Mouse (Mus musculus) myocyte (in vitro differentiated cells): ENCODE results near the gene Spaca6. TPM values are rescaled to one million over a fixed set of nuclear protein-coding genes. Genes with fewer than 3 reads are reported as not detected.
A peak's percentile ranks its signal among the peaks of the same experiment; 100 is the strongest.

Experiments used
- H3K27me3 ChIP-seq: one replicate; pipeline ENCODE4 v1.6.1; 2011; ENCODE audit not compliant: control insufficient read depth, insufficient read depth, insufficient read length
- H3K36me3 ChIP-seq: one replicate; pipeline ENCODE4 v1.6.1; 2011; ENCODE audit not compliant: control insufficient read depth, insufficient read depth
- H3K4me2 ChIP-seq: one replicate; pipeline ENCODE4 v1.6.1; 2011; ENCODE audit warnings: low read depth, control low read depth
- H3K4me3 ChIP-seq: one replicate; pipeline ENCODE4 v1.5.1; 2011; ENCODE audit warnings: mild to moderate bottlenecking, control low read depth, moderate library complexity
- H3K79me2 ChIP-seq: one replicate; pipeline ENCODE4 v1.6.1; 2011; ENCODE audit not compliant: control insufficient read depth, insufficient read depth
- H3ac ChIP-seq: one replicate; pipeline ENCODE4 v1.6.1; 2011; ENCODE audit not compliant: control insufficient read depth, insufficient read length
- CEBPB ChIP-seq: IDR thresholded peaks from 2 replicates; pipeline ENCODE4 v1.6.1; 2011; ENCODE audit warnings: mild to moderate bottlenecking, moderate library complexity; ENCODE audit not compliant: poor library complexity, insufficient read depth, severe bottlenecking
- E2F4 ChIP-seq: IDR thresholded peaks from one replicate; pipeline ENCODE4 v1.6.1; 2011; ENCODE audit warnings: mild to moderate bottlenecking, control low read depth, moderate library complexity; ENCODE audit not compliant: insufficient read depth
- MAX ChIP-seq: IDR thresholded peaks from one replicate; pipeline ENCODE4 v1.6.1; 2011; ENCODE audit warnings: low read depth, mild to moderate bottlenecking, control low read depth
- MYOD1 ChIP-seq, 3 experiments: IDR thresholded peaks; one replicate each; pipeline ENCODE4 v1.6.1; 2011; ENCODE audit warnings: control low read depth in 2 of 3, low read depth in 2 of 3, mild to moderate bottlenecking in 2 of 3, moderate library complexity in 1 of 3; ENCODE audit not compliant: insufficient read length in 2 of 3, control insufficient read depth in 1 of 3
- MYOG ChIP-seq, 3 experiments: IDR thresholded peaks; one replicate each; pipeline ENCODE4 v1.6.1; 2011; ENCODE audit warnings: control low read depth in 2 of 3, low read depth in 2 of 3, mild to moderate bottlenecking in 2 of 3; ENCODE audit not compliant: insufficient read length in 2 of 3, control insufficient read depth in 1 of 3, insufficient read depth in 1 of 3
- POLR2A ChIP-seq: IDR thresholded peaks from one replicate; pipeline ENCODE4 v1.6.1; 2011; ENCODE audit warnings: low read depth, mild to moderate bottlenecking, control low read depth, moderate library complexity; ENCODE audit not compliant: insufficient read length
- POLR2AphosphoS2 ChIP-seq: IDR thresholded peaks from one replicate; pipeline ENCODE4 v1.6.1; 2011; ENCODE audit warnings: low read depth, control low read depth; ENCODE audit not compliant: insufficient read length
- REST ChIP-seq: IDR thresholded peaks from one replicate; pipeline ENCODE4 v1.6.1; 2011; ENCODE audit warnings: mild to moderate bottlenecking, control low read depth, moderate library complexity; ENCODE audit not compliant: insufficient read depth, insufficient read length
- SRF ChIP-seq: IDR thresholded peaks from one replicate; pipeline ENCODE4 v1.6.1; 2011; ENCODE audit warnings: low read depth; ENCODE audit not compliant: control insufficient read depth, insufficient read length
- TCF12 ChIP-seq: IDR thresholded peaks from one replicate; pipeline ENCODE4 v1.6.1; 2011; ENCODE audit warnings: mild to moderate bottlenecking, control low read depth; ENCODE audit not compliant: poor library complexity, insufficient read depth, severe bottlenecking
- TCF3 ChIP-seq: IDR thresholded peaks from one replicate; pipeline ENCODE4 v1.6.1; 2011; ENCODE audit warnings: low read depth, control low read depth; ENCODE audit not compliant: insufficient read length
- USF1 ChIP-seq: IDR thresholded peaks from one replicate; pipeline ENCODE4 v1.6.1; 2011; ENCODE audit warnings: low read depth, mild to moderate bottlenecking, control low read depth, moderate library complexity
- polyA plus RNA-seq: library from polyadenylated mRNA; unstranded; fragments of >200 nt; fragmentation: generic; extraction: Trizol; gene quantifications from one replicate; pipeline ENCODE4 v1.2.1, GENCODE M21; 2012; ENCODE audit warnings: missing spikeins

The Spaca6 gene
- polyA plus RNA-seq, 1 experiment: 5.2 TPM

- peaks cover 22% of the 10 kb centered on the region for H3K36me3 ChIP-seq
- peak overlapping the region; percentile 79 for H3ac ChIP-seq
- no peaks in the 10 kb centered on the region for H3K27me3 ChIP-seq
- H3K79me2 ChIP-seq: peaks cover 81% of the 10 kb centered on the region
- peak overlapping the region; percentile 78 for H3K4me2 ChIP-seq
- no peak for TF ChIP-seq TCF3
- no peak for TF ChIP-seq POLR2A
- TF ChIP-seq CEBPB: no peak
- TF ChIP-seq USF1: no peak
- TF ChIP-seq SRF: no peak
- TF ChIP-seq TCF12: no peak
- no peak for TF ChIP-seq MAX
- no peak for TF ChIP-seq REST
- TF ChIP-seq MYOG (IDR thresholded peaks at IDR 0.05; ENCODE audit: control insufficient read depth in 1 of 3, insufficient read depth in 1 of 3, insufficient read length in 2 of 3, low read depth in 2 of 3): no peak
- TF ChIP-seq E2F4: no peak
- no peak for TF ChIP-seq POLR2AphosphoS2
- H3K4me3 ChIP-seq: peak overlapping the region; percentile 98
Observed at GRCm38 (mm10) chr17:17829052-17829785, 2.3 kb downstream of the Spaca6 start.

GRCm38 (mm10) chr17:17829816-17830535, 3.0 kb downstream of the Spaca6 start:
- Histone ChIP-seq H3K36me3 (peaks cover 22% of the 10 kb centered on the region), H3ac (no peak overlapping the region), H3K27me3 (no peaks in the 10 kb centered on the region), H3K79me2 (peaks cover 88% of the 10 kb centered on the region), H3K4me3 (peak overlapping the region; percentile 98), H3K4me2 (peak overlapping the region; percentile 78)
- TF ChIP-seq CEBPB (no peak), MAX (no peak), SRF (no peak), E2F4 (no peak), REST (no peak), TCF3 (no peak), TCF12 (no peak), MYOD1 (IDR thresholded peaks at IDR 0.05; ENCODE audit: control insufficient read depth in 1 of 3, insufficient read length in 2 of 3, low read depth in 2 of 3) (no peak)

GRCm38 (mm10) chr17:17830731-17831130, 3.8 kb downstream of the Spaca6 start:
- H3K4me3 ChIP-seq: no peak overlapping the region
- H3K27me3 ChIP-seq: no peaks in the 10 kb centered on the region
- H3K79me2 ChIP-seq: peaks cover 93% of the 10 kb centered on the region
- TF ChIP-seq MAX (no peak), E2F4 (no peak), MYOD1 (IDR thresholded peaks at IDR 0.05; ENCODE audit: control insufficient read depth in 1 of 3, insufficient read length in 2 of 3, low read depth in 2 of 3) (no peak), TCF12 (no peak), SRF (no peak), USF1 (no peak), MYOG (IDR thresholded peaks at IDR 0.05; ENCODE audit: control insufficient read depth in 1 of 3, insufficient read depth in 1 of 3, insufficient read length in 2 of 3, low read depth in 2 of 3) (no peak), CEBPB (no peak), POLR2A (no peak), POLR2AphosphoS2 (no peak), TCF3 (no peak), REST (no peak)
- H3ac ChIP-seq: no peak overlapping the region
- peaks cover 29% of the 10 kb centered on the region for H3K36me3 ChIP-seq
- peak overlapping the region; percentile 78 for H3K4me2 ChIP-seq

- H3K79me2 ChIP-seq: peaks cover 71% of the 10 kb centered on the region
- no peak overlapping the region for H3K4me3 ChIP-seq
- H3K36me3 ChIP-seq: peaks cover 35% of the 10 kb centered on the region
- no peak overlapping the region for H3K4me2 ChIP-seq
- H3ac ChIP-seq: no peak overlapping the region
- H3K27me3 ChIP-seq: no peaks in the 10 kb centered on the region
- TF ChIP-seq MAX: no peak
- no peak for TF ChIP-seq TCF3
- TF ChIP-seq MYOG (IDR thresholded peaks at IDR 0.05; ENCODE audit: control insufficient read depth in 1 of 3, insufficient read depth in 1 of 3, insufficient read length in 2 of 3, low read depth in 2 of 3): no peak
- no peak for TF ChIP-seq CEBPB
- no peak for TF ChIP-seq E2F4
- no peak for TF ChIP-seq POLR2AphosphoS2
- TF ChIP-seq SRF: no peak
- TF ChIP-seq MYOD1 (IDR thresholded peaks at IDR 0.05; ENCODE audit: control insufficient read depth in 1 of 3, insufficient read length in 2 of 3, low read depth in 2 of 3): no peak
- TF ChIP-seq USF1: no peak
- TF ChIP-seq TCF12: no peak
- TF ChIP-seq REST: no peak
- no peak for TF ChIP-seq POLR2A
Observed at GRCm38 (mm10) chr17:17834896-17835295, 7.9 kb downstream of the Spaca6 start.
